Mouse (Mus musculus): ENCODE results near the gene Mei4. TPM values are rescaled to one million over a fixed set of nuclear protein-coding genes. Genes with fewer than 3 reads are reported as not detected.

The Mei4 gene
- total RNA-seq (2023) = not detected in 2 replicates

GRCm38 (mm10) chr9:81863181-81863887 lies at the start of gene Mei4:
Mei4 (plus strand) TSS chr9:81863670.

Other genes with a start within 250 kb of the Mei4 start
- not detected in 2 replicates for gene Htr1b, start 229.8 kb upstream of the Mei4 start, total RNA-seq (2023)